Mouse (Mus musculus): Measurements from ENCODE around the gene Ripor1.

GRCm38 (mm10) chr8:105613830-105614511 lies 8.9 kb downstream of the Ripor1 start:
- TF ChIP-seq CTCF (IDR thresholded peaks at IDR 0.05; ENCODE audit: extremely low read depth, insufficient read length, insufficient replicate concordance, low read depth, low read length), result no peak
- TF ChIP-seq POLR2A (IDR thresholded peaks at IDR 0.05; ENCODE audit: low read depth, low read length), result no peak
